Mouse (Mus musculus) gonadal fat pad, adult 2 months (tissue): ENCODE results near the gene Pigw. TPM values are rescaled to one million over a fixed set of nuclear protein-coding genes. Genes with fewer than 3 reads are reported as not detected.

Experiments used
- DNase-seq: peaks from one replicate; pipeline ENCODE4 v3.0.0-alpha.2; 2012; ENCODE audit warnings: low read depth
- polyA plus RNA-seq: library from polyadenylated mRNA; depleted of rRNA; stranded (reverse); fragments of >200 nt; gene quantifications from 2 replicates; pipeline ENCODE4 v1.2.3, GENCODE M21; 2012; rRNA removed

Gene Pigw
- polyA plus RNA-seq, result 3.3 and 4.5 TPM in 2 replicates

DNA sequence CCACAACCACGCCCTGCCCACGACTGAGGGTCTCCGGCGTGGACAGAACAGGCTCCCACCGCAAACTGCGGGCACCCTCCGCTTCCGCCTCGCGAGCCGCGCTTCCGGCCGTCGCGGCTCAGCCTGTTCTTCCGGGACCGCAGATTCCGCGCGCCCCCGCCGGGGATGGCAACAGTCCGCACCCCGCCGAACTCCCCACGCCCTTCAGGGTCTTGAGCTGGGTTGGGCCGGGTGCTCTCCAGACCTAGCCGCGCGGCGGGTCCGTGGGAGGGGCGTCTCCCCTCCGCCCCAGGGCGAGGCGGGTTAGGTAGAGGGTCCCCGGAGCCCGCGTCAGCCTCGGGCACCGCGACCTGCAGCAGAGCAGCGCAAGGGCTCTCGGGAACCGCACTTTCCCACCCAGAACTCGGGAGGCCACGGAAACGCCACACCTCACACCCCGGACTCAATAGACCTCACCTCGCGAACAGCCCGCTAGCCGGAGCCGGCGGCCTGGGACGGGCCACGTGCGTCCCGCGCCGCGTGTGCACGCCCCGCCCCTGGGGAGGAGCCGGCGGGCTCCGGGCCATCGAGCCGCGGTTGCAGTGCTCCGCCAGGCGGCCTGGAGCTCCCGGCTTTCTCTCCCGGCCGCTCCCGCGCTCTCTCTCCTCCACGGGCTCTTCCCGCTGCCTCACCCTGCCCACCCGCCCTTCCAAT, at the start of gene Pigw, which contains the start of gene Myo19:
Gene Pigw, minus strand, starts transcription at position 514 of the 693 bp plus-strand sequence.
Gene Myo19, plus strand, starts transcription at position 377 of the 693 bp plus-strand sequence.
- DNase-seq, result no peak

DNA sequence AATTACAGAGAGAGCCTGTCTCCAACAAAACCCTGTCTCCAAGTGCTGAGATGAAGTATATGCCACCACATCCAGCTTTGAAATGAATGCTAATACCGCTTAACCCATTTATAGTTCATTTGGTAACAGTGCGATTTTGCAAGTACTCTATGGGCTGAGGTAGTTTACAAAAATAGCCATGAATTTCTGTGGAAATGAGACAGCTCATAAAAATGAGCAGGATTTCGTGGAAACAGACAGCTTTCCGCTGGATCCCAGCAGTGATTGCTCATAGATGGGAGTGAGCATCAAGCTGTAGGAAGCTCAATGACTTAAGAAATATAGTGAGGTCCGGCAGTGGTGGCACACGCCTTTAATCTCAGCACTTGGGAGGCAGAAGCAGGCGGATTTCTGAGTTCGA, 40.9 kb upstream of the Pigw start:
- DNase-seq, result no peak

DNA sequence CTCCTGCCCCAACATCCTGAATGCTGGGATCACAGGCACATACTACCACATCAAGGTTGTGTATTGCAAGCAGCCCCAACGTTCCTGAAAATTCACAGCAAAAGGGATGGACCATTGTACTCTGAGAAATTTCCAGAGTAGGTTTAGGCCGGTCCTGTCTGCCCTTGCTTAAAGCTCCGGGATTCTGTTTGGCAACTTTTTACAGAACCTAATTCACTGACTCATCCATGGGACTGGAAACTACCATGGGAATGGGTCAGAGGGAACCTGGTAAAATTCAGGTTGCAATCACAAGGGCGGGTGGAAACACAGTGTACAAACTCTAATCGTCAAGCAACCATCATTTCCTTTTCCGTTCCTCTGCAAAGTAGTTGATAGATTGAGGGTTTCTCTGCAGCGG, 39.9 kb upstream of the Pigw start:
- DNase-seq, result no peak

DNA sequence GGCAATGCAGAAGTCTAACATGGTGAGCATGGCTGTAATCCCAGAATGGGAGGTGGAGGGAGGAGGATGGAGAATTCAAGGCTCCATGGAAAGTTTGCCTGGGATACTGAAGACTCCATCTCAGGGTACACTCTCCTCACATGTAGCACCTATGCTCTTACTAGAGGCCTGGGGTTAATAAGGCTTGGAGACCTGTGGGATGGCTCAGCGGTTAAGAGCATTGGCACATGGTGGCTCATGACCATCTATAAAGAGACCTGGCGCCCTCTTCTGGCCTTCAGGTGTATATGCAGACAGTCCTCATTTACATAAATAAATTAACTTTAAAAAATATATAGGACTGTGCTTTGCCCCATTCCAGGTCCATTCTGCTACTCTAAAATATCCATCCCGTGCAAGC, 39.2 kb upstream of the Pigw start:
- DNase-seq, result no peak

DNA sequence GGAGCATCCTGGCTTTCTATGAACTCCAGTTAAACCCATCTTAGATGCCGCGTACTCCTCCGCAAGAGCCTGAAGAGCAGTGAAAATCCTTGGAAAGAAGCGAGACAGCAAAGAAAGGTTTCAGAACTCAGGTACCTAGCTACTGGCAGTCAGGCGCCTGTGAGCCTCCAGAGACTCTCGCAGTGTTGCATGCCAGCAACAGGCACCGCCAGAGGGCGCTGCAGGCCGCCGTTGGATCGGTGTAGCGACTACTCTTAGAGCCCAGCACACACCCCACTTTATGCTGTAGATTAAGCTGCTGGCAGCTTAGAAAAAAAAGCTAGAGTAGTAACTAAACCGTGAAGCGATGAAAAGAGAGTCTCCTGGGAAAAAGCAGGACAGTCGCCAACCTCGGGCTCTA, 38.3 kb upstream of the Pigw start:
- DNase-seq, result no peak

DNA sequence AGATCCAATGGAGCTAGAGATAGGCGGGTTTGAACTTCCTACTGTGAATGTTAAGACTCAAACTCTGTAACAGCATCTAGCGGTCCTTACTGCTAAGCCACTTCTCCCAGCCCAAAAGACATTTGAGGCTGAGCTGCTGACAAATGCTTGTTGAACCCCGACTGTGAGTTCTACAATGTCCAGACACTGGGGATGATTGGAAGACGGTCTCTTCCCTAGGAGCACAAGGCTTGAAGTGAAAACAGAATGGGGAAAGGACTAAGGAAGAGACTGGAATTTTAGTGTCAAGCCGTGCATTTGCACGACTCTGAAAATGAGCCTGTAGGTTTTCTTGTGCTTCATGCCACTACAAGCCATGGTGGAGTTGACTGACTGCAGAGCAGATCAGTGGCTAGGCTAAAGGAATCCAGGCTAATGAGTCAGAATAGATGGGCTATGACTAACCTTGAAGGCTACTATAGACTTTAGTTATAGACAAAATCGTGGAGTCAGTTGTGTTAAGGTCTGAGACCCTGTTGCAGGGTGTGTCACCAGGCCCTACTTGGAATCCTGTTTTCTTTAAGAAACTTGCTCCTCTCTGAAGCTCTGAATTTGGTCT, 36.7 kb upstream of the Pigw start:
- no peak for DNase-seq

DNA sequence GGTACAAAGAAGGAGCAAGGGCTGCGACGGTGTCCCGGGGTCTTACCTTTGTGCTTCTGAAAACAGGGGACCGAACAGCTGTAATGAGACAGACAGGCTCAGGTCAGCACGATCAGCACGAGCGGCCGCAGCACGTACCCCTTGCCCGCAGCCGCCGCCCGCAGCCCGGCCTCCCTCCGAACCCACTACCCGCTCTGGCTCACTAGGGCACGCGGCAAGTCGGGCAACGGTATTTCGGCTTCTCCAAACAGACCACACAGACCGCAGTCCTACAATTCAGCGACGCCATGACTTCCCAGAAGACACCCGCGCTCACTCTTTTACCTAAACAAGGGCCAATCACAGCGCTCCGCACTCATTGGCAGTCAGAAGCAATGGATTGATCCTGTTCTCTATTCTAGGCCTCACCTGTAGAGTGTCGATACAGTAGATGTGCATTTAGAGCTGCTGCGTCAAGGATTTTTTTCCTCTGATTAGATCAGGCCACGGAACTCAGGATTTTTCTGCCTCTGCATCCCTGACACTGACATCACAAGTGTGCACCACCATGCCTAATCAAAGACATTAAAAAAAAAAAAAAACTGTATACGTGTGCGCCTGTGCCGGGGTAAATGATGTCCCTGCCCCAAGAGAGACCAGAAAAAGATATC, 36.1 kb upstream of the Pigw start, which contains the start of gene Znhit3:
Gene Znhit3, minus strand, starts transcription at position 314 of the 650 bp plus-strand sequence.
- no peak for DNase-seq

DNA sequence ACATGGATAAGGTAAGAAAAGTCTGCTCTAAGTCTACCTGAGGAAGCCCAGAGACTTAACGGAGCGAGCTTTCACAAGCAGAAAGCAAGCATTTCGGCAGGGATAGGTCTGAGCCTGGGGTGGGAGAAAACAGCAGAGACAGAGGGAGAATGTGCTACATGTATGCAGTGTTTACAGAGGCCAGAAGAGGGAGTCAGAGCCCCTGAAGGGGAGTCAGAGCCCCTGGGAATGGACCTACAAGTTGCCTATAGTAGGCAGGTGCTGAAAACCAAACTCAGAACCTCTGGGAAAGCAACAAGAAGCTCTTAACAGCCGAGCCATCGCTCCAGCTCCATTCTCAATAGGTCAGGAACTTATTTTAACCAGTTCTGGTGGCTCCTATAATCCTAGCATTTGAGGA, 34.6 kb upstream of the Pigw start:
- DNase-seq, result no peak

DNA sequence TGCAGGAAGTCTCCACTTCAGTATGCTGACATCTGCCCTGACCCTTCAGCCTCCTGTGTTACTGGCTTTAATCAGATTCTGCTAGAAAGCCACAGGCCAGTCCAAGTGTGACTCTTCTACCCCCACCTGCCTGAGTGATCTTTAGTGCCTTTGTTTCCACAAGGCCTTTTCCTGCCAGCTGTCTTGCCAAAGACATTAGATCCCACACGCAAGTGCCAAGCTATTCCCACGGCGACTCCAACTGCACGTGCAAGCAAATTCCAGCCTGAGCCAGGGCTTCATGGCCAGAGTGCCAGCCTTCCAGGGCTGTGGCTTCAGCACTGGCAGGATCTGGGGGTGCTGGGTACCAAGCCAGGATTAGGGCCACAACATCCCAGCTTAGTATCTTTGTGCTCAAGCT, 30.3 kb upstream of the Pigw start:
- no peak for DNase-seq

DNA sequence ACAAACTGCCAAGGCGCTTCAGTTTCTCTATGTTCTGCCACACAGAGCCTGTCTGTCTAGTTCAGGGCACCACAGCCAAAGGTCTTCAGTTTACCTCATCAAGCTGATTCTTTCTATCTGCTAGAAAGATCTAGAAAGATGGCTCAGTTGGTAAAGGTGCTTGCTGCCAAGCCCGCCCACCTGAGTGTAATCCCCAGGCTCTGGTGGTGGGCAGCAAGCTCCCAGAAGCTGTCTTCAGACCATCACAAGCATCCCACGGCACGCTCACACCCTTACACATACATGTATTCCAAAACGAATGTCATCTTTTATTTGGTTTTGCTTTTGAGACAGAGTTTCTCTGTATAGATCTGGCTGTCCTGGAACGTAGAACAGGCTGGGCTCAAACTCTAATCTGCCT, 28.4 kb upstream of the Pigw start:
- DNase-seq, result no peak

DNA sequence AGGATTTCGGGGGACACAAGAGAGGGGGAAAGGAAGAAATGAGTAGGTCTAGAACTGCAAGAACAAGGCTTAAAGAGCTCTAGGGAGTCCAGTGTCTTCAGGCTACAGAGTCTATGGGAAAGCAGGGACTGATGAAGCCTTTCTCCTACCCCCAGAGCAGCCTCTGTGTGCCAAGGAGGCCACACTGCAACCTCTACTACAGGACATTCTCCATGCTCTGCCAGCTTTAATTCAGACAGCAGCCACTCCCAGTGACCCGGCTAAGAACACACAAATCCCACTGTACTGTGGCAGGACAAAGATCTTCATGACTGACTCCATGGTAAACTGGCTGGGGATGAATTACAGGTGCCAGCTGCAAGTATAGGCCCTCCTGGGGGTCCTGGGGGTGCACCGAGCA, 27.0 kb upstream of the Pigw start:
- no peak for DNase-seq

DNA sequence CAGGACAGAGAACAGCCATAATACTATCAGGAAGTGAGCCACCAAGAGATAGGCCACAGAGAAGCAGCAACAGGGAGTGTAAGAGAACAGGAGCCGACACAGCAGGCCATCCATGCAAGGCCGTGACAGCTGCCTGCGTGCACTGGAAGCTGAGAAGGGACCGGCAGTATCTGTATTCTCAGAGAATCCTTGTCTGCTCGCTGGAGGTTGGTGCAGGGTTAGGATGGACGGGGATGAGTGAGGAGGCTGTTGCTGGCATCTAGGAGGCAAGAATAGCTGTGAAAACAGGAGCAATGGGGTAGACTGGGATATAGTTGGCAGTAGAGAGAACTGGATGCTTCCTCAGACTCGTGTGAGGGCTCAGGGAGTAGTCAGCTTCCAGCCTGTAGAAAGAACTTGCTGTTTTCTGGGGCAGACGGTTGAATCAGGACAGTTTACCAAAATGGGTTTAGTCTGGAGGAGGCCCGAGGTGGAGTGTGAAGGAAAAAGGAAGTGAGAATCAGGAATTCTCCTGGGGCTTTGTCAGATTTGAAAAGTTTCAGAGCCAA, 24.6 kb upstream of the Pigw start:
- DNase-seq, result no peak

DNA sequence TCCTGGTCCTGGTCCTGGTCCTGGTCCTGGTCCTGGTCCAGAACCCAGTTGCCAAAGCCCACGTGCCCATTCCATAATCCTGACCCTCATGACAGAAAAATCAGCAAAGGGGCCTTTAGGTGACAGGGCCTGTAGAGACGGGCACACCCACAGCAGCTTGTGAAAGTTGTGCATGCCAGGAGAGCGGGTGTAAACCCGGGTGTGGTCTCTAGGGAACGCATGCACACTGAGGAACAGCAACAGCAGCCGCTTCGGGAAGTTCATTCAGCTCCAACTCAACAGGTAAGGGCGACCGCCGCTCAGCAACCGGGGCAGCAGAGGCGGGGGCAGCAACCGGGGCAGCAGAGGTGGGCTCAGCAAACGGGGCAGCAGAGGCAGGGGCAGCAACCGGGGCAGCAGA, 13.0 kb upstream of the Pigw start:
- no peak for DNase-seq

DNA sequence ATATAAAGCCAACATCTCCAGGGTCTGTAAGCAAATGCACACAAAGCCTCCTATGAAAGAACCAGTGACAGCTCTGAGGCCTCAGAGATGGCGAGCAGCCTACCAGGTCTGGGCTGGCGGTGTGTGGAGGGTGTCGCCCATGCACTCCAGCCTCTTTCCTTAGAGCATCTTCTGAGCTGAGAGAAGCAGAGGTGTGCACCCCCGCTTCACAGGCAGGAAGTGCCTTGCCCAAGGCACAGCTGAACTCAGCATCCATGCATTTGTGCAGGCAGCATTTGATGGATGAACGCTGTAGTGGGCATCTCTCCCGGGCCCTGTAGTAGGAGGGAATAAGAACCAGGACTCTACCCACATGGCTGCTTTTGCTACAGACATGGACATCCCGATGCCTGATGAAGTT, 11.6 kb upstream of the Pigw start:
- DNase-seq, result no peak

DNA sequence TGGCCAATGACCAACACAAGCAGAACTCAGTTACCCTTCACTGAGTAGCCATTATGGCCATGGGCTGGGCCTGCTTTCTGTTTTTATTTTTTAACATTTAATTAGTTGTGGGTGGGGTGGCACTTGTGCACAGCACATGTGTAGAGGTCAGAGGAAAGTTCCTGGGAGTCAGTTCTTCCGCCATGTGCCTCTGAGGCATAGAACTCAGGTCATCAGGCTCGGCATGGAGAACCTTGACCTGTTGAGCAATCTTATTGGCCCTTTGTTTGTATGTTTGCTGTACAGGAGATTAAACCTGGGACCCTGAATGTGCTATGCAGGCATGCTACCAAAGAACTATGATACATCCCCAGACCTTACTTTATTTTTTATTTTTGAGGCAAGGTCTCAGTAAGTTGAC, 9.4 kb upstream of the Pigw start:
- DNase-seq, result no peak

DNA sequence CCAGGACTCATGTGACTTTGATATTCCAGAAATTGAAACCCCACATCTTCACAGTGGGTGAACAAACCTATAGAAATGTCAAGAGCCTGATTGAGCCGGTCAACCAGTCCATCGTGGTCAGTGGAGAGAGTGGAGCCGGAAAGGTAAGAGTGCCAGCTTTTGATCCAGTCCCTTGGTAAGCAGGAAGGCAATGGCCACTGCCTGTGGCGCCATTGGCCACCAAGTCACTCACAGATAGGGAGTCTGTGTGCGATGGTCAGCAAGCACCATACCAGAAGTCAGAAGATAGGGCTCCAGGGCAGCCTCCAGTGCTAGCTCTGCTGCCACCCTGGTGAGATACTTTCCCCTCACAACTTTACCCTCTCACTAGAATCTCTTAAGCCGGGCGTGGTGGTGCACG, 7.9 kb upstream of the Pigw start:
- DNase-seq, result no peak

DNA sequence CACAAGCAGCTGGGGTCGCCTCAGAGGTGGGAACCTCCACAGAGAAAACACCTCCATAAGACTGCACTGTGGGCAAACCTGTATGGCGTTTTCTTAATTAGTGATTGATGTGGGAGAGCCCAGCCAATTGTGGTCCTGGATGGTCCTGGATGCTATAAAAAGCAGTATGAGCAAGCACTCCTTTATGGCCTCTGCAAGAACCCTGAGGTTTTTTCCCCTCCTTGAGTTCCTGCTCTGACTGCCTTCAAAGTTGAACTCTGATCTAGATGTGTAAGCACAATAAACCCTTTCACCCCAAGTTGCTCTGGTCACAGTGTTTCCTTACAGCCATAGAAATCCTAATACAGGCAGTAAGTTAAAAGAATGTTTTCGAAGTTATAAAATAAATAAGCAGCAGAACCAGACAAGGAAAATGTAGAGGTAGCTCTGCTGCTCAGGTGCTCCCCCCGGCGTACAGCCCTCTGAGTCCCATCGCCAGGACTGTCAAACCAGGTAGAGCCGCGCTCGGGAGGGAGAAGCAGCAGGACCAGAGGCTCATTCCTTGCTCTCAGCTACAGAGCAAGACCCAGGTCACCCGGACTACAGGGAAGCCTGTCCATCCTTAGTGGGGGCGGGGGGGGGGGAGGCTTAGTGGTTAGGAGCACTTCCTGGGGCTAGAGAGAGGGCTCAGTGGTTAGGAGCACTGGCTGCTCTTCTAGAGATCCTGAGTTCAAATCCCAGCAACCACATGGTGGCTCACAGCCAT, 6.9 kb upstream of the Pigw start:
- no peak for DNase-seq

DNA sequence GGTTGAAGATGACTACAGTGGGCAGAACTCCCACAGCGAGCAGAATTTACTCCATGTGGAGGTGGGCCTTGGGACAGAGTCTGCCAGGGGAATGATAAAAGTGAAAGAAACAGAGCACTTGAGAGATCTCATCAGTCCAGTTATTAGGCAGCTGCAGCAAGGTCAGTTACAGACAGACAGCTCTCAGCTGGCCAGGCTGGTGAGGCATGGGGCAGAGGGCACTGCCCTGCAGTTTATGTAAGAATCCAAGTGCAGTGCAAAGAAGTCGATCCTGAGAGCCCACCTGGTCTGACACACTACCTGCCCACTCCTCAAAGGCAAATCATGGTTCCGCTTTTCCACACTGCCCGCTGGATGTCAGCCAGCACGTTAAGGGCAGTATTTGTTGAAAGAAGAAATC, 6.2 kb upstream of the Pigw start:
- DNase-seq, result no peak

DNA sequence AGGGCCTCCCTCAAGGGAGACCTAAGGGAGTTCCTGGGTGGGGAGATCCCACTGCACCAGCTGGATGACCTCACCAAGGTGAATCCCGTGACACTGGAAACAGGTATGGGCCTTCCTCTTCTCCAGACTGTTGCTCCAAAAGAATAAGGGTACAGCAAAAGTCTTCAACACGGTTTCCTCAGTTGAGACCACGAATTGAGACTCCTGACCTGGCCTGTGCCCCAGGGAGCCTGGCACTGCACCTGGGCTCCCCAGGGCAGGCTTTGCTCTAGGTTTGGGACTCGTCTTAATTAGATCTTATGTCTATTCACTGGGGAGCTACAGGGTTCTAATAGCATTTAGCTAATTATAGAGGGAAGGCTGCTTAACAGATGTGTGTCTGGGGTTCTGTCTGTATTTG, 5.2 kb upstream of the Pigw start:
- DNase-seq, result no peak

DNA sequence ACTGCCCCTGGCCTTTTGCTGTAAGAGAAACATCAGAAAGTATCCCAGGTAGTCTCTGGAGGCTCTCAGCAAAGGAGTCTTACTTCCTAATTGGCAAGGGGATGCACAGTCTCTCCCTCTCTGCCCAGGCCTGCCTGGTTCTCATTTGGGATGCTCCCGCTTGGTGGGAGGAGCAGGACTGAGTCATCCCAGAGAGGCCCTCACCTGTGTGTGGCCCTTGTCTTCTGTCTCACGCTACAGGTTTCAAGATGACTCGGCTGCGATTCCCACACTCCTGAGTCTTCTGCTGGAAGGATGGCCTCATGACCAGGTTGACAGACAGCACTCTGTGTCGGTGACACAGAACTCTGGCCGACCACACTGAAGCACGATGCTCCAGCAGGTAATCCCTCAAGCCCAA, 2.3 kb upstream of the Pigw start:
- no peak for DNase-seq

DNA sequence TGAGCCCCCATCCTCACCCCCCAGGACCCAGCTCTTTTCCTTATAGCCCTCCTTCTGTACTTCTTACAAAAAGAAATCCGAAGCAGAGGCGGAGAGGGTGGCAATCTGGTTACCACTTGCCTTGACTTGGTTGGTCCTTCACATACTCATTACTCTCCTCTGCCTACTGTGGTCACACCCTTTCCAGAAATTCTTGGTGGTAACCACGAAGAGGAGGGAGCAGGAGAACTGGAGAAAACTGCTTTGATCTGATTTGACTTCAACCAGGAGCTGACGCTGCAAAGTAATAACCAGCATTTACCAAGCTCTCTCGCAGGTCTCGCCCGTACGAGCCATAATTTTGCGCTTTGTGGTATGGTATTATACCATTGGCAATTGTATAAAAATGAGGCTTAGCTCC, 886 bp upstream of the Pigw start:
- DNase-seq, result no peak

DNA sequence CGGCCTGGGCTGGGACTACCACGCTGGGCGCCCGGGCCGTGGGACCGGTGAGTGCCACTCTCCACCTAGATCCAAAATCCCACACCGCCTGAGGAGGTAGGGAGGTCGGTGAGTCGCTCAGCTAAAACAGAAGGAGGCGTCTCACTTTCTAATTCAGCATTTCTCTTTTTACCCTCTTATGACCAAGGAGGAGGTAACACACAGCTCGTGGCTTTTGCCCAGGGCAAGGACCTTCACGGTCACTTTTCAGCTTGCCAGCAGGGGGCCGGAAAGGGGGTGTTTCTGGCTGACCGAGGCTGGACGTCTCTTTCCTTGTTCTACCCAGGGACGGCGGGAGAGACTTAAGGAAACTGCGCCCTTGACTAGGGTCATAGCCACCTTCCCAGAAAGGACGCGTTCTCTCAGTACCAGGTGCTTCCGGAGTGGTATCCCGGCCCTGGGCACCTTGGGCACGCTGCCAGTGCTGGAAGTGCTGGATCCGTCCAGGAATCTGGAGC, 428 bp upstream of the Pigw start:
- DNase-seq, result no peak
